9 mouse cellular contexts compared by ENCODE assay signal in genomic region chr15:89532026-89532923, GRCm38 (mm10). TPM values are rescaled to one million over a fixed set of nuclear protein-coding genes. Genes with fewer than 3 reads are reported as not detected.
A peak's percentile ranks its signal among the peaks of the same experiment; 100 is the strongest.
DNase-seq lines count a peak whose midpoint lies in the region; ATAC-seq lines count a peak whose summit lies in the region.
"Had no signal": no experiment of that assay in that cellular context is flagged by ENCODE, and none has a peak within 500 bp of the region (broad histone marks: within the 10 kb centered on the region; RNA-seq: fewer than 3 reads in every experiment).

No protein-coding gene starts in this region.

- peak overlapping the region; percentile 43 for H3K9ac ChIP-seq in embryonic facial prominence, embryonic 11.5 days (replicated peaks; ENCODE audit: low read length)
- H3K9ac ChIP-seq in stomach, embryonic 16.5 days (ENCODE audit: low read length): no peak overlapping the region
- H3K9ac ChIP-seq: liver, embryonic 13.5 days had no signal

- H3K27me3 ChIP-seq in embryonic facial prominence, embryonic 11.5 days (ENCODE audit: control insufficient read depth, insufficient read depth, low read length): no peaks in the 10 kb centered on the region
- no peaks in the 10 kb centered on the region for H3K27me3 ChIP-seq in stomach, embryonic 16.5 days (ENCODE audit: control insufficient read depth, insufficient read depth, low read length)
- H3K27me3 ChIP-seq: liver, embryonic 13.5 days had no signal

- peak; percentile 61 for ATAC-seq in embryonic facial prominence, embryonic 11.5 days (replicated peaks; ENCODE audit: insufficient number of reproducible peaks, low FRiP score, low TSS enrichment, low read depth)
- peak; percentile 9; the same call in 1 of the 2 replicates for ATAC-seq in stomach, embryonic 16.5 days (ENCODE audit: insufficient read depth, low FRiP score)

- H3K36me3 ChIP-seq in embryonic facial prominence, embryonic 11.5 days (replicated peaks; ENCODE audit: control insufficient read depth, insufficient read depth, low read depth, low read length): no peaks in the 10 kb centered on the region
- H3K36me3 ChIP-seq in stomach, embryonic 16.5 days (ENCODE audit: control insufficient read depth, insufficient read depth, low read length): no peaks in the 10 kb centered on the region

- peak; percentile 35 to 60 for DNase-seq in kidney, postnatal 4 days
- DNase-seq in kidney, adult 11 months: no peak
- DNase-seq in embryonic facial prominence, embryonic 11.5 days (ENCODE audit: low spot score): peak; percentile 87
- DNase-seq in hindlimb bud, embryonic 11.5 days (ENCODE audit: extremely low spot score, low read depth, low spot score): peak; percentile 44
- DNase-seq in mesoderm, embryonic 11.5 days (ENCODE audit: low read depth, low spot score): peak; percentile 86
- no peak for DNase-seq in urinary bladder, postnatal 14 days (ENCODE audit: low spot score)
- DNase-seq in spleen, adult 18-20 months: no peak
- DNase-seq: liver, embryonic 13.5 days had no signal

- WGBS in embryonic facial prominence, embryonic 11.5 days: 17% methylated on average over 29 of the region's 29 CpGs
- 28% methylated on average over 29 of the region's 29 CpGs for WGBS in stomach, embryonic 16.5 days

- H3K4me3 ChIP-seq in embryonic facial prominence, embryonic 11.5 days (ENCODE audit: low read depth, low read length): peak overlapping the region; percentile 12; the same call in 1 of the 2 replicates
- no peak overlapping the region for H3K4me3 ChIP-seq in stomach, embryonic 16.5 days (replicated peaks; ENCODE audit: low read length)
- H3K4me3 ChIP-seq: liver, embryonic 13.5 days had no signal

- H3K27ac ChIP-seq in embryonic facial prominence, embryonic 11.5 days (replicated peaks; ENCODE audit: low read depth, low read length): no peak overlapping the region
- H3K27ac ChIP-seq in stomach, embryonic 16.5 days (ENCODE audit: low read length): no peak overlapping the region
- H3K27ac ChIP-seq: liver, embryonic 13.5 days had no signal

- no peaks in the 10 kb centered on the region for H3K9me3 ChIP-seq in embryonic facial prominence, embryonic 11.5 days (replicated peaks; ENCODE audit: control insufficient read depth, low read length)
- no peaks in the 10 kb centered on the region for H3K9me3 ChIP-seq in stomach, embryonic 16.5 days (replicated peaks; ENCODE audit: control insufficient read depth, low read length)
- H3K9me3 ChIP-seq: liver, embryonic 13.5 days had no signal

- no peaks in the 10 kb centered on the region; the same call in 1 of the 2 replicates for H3K4me1 ChIP-seq in embryonic facial prominence, embryonic 11.5 days (ENCODE audit: control insufficient read depth, insufficient read depth, low read length)
- no peaks in the 10 kb centered on the region for H3K4me1 ChIP-seq in stomach, embryonic 16.5 days (ENCODE audit: control insufficient read depth, insufficient read depth, low read length)
- H3K4me1 ChIP-seq: liver, embryonic 13.5 days had no signal

- peak overlapping the region; percentile 52 for H3K4me2 ChIP-seq in embryonic facial prominence, embryonic 11.5 days (ENCODE audit: low read depth, low read length)
- H3K4me2 ChIP-seq in stomach, embryonic 16.5 days (ENCODE audit: low read depth, low read length): no peak overlapping the region
- H3K4me2 ChIP-seq: liver, embryonic 13.5 days had no signal

RNA-seq across cellular contexts. Expression of gene Shank3, which starts 32.9 kb away (rescaled TPM):
- polyA plus RNA-seq in embryonic facial prominence, embryonic 11.5 days (2014; fragmentation: Nextera tagmentation; extraction: Ambion mirVana): 1.5 and 1.6 TPM in 2 replicates
- 1.1 and 1.8 TPM in 2 replicates for polyA plus RNA-seq in stomach, embryonic 16.5 days (2015; fragmentation: Nextera tagmentation; extraction: Ambion mirVana)

RNA-seq across cellular contexts. Expression of gene Acr, which starts 35.9 kb away (rescaled TPM):
- 0.24 TPM in 1 of 2 replicates, not detected in the other for polyA plus RNA-seq in embryonic facial prominence, embryonic 11.5 days (2014; fragmentation: Nextera tagmentation; extraction: Ambion mirVana)
- polyA plus RNA-seq in stomach, embryonic 16.5 days (2015; fragmentation: Nextera tagmentation; extraction: Ambion mirVana): not detected in 2 replicates

RNA-seq across cellular contexts. Expression of gene Arsa, which starts 55.0 kb away (rescaled TPM):
- polyA plus RNA-seq in embryonic facial prominence, embryonic 11.5 days (2014; fragmentation: Nextera tagmentation; extraction: Ambion mirVana): 7.5 and 9.3 TPM in 2 replicates
- polyA plus RNA-seq in stomach, embryonic 16.5 days (2015; fragmentation: Nextera tagmentation; extraction: Ambion mirVana): 19.5 and 19.9 TPM in 2 replicates

RNA-seq across cellular contexts. Expression of gene Rabl2, which starts 59.4 kb away (rescaled TPM):
- 68.1 and 73.9 TPM in 2 replicates for polyA plus RNA-seq in embryonic facial prominence, embryonic 11.5 days (2014; fragmentation: Nextera tagmentation; extraction: Ambion mirVana)
- 34.6 and 35.2 TPM in 2 replicates for polyA plus RNA-seq in stomach, embryonic 16.5 days (2015; fragmentation: Nextera tagmentation; extraction: Ambion mirVana)

Comparison
In these comparisons a context has a peak if more than half of its experiments do, and no peak if none do; other contexts are left out.
1. DNase-seq: peak in kidney, postnatal 4 days (2 of 2), embryonic facial prominence, embryonic 11.5 days (single experiment), hindlimb bud, embryonic 11.5 days (single experiment) and mesoderm, embryonic 11.5 days (single experiment); none in kidney, adult 11 months (single experiment), urinary bladder, postnatal 14 days (single experiment) and spleen, adult 18-20 months (0 of 2).